Mouse (Mus musculus) heart, embryonic 12.5 days (tissue): Measurements from ENCODE around the gene Atp8b5. TPM values are rescaled to one million over a fixed set of nuclear protein-coding genes. Genes with fewer than 3 reads are reported as not detected.
A peak's percentile ranks its signal among the peaks of the same experiment; 100 is the strongest.

Experiments
- ATAC-seq: fragments of 200-750 bp; cut with Nextera tagmentation; 2 replicates; pipeline ENCODE4 v1.8.0; 2017; ENCODE audit warnings: moderate TSS enrichment, moderate library complexity; ENCODE audit not compliant: insufficient number of reproducible peaks, low FRiP score
- H3K27ac ChIP-seq: fragments of 300-500 bp; sonication (generic); 2 replicates; pipeline ENCODE4 v1.5.1; 2016; ENCODE audit warnings: mild to moderate bottlenecking, moderate library complexity; ENCODE audit not compliant: poor library complexity, severe bottlenecking
- H3K27me3 ChIP-seq: fragments of 300-500 bp; sonication (generic); replicated peaks from 2 replicates; pipeline ENCODE4 v1.6.1; 2016; ENCODE audit warnings: mild to moderate bottlenecking, moderate library complexity
- H3K36me3 ChIP-seq: fragments of 300-500 bp; sonication (generic); 2 replicates; pipeline ENCODE4 v1.6.1; 2016; ENCODE audit warnings: mild to moderate bottlenecking, moderate library complexity
- H3K4me1 ChIP-seq: fragments of 300-500 bp; sonication (generic); replicated peaks from 2 replicates; pipeline ENCODE4 v1.6.1; 2016; ENCODE audit warnings: mild to moderate bottlenecking
- H3K4me2 ChIP-seq: fragments of 300-500 bp; sonication (generic); 2 replicates; pipeline ENCODE4 v1.6.1; 2016; ENCODE audit warnings: mild to moderate bottlenecking, moderate library complexity
- H3K4me3 ChIP-seq: fragments of 300-500 bp; sonication (generic); 2 replicates; pipeline ENCODE4 v1.5.1; 2016; ENCODE audit warnings: mild to moderate bottlenecking
- H3K9ac ChIP-seq: fragments of 300-500 bp; sonication (generic); 2 replicates; pipeline ENCODE4 v1.6.1; 2016; ENCODE audit warnings: mild to moderate bottlenecking, moderate library complexity
- H3K9me3 ChIP-seq: fragments of 300-500 bp; sonication (generic); replicated peaks from 2 replicates; pipeline ENCODE4 v1.6.1; 2016; ENCODE audit warnings: mild to moderate bottlenecking, moderate library complexity
- WGBS: fragments of 180-500 bp; shearing (Covaris S2); methylation state at CpG from one replicate; pipeline ENCODE4 v1.1.7; 2016; 5-methylcytosine and 5-hydroxymethylcytosine counted together
- polyA plus RNA-seq: library from polyadenylated mRNA; unstranded; fragments of >200 nt; fragmentation: Nextera tagmentation; extraction: Ambion mirVana; gene quantifications from 2 replicates; pipeline ENCODE4 v1.2.1, GENCODE M21; 2016

Atp8b5 gene
- polyA plus RNA-seq, 1 experiment from 2014 or later = not detected

GRCm38 (mm10) chr4:43415221-43416070, 148.5 kb downstream of the Atp8b5 start:
- Histone ChIP-seq H3K27me3 (no peaks in the 10 kb centered on the region), H3K9me3 (no peaks in the 10 kb centered on the region), H3K4me3 (no peak overlapping the region), H3K36me3 (peaks cover 39% of the 10 kb centered on the region), H3K9ac (no peak overlapping the region), H3K27ac (no peak overlapping the region), H3K4me1 (peaks cover 40% of the 10 kb centered on the region), H3K4me2 (no peak overlapping the region)
- 77% methylated on average over 29 of the region's 29 CpGs for WGBS
- ATAC-seq = no peak

- H3K4me2 ChIP-seq = no peak overlapping the region
- H3K27me3 ChIP-seq = no peaks in the 10 kb centered on the region
- H3K36me3 ChIP-seq = peaks cover 39% of the 10 kb centered on the region
- peaks cover 40% of the 10 kb centered on the region for H3K4me1 ChIP-seq
- H3K9ac ChIP-seq = no peak overlapping the region
- 91% methylated on average over 22 of the region's 22 CpGs for WGBS
- H3K27ac ChIP-seq = no peak overlapping the region
- no peak for ATAC-seq
- H3K9me3 ChIP-seq = no peaks in the 10 kb centered on the region
- H3K4me3 ChIP-seq = no peak overlapping the region
Measured at GRCm38 (mm10) chr4:43416071-43416490, 149.1 kb downstream of the Atp8b5 start.

- H3K36me3 ChIP-seq = peaks cover 51% of the 10 kb centered on the region
Measured at GRCm38 (mm10) chr4:43417269-43418062, 150.5 kb downstream of the Atp8b5 start.

GRCm38 (mm10) chr4:43418450-43418849, 151.5 kb downstream of the Atp8b5 start:
- H3K27ac ChIP-seq = no peak overlapping the region
- WGBS = 73% methylated on average over 4 of the region's 4 CpGs
- H3K4me2 ChIP-seq = no peak overlapping the region

More at GRCm38 (mm10) chr4:43417269-43418062, 150.5 kb downstream of the Atp8b5 start:
- no peak overlapping the region for H3K4me3 ChIP-seq
- H3K9ac ChIP-seq = peak overlapping the region; percentile 2; the same call in 1 of the 2 replicates
- 56% methylated on average over 16 of the region's 16 CpGs for WGBS
- H3K4me2 ChIP-seq = no peak overlapping the region
- H3K27me3 ChIP-seq = no peaks in the 10 kb centered on the region; the same call in 1 of the 2 replicates
- no peaks in the 10 kb centered on the region for H3K9me3 ChIP-seq
- ATAC-seq = no peak
- peak overlapping the region; percentile 45; the same call in 1 of the 2 replicates for H3K27ac ChIP-seq
- peaks cover 40% of the 10 kb centered on the region for H3K4me1 ChIP-seq

GRCm38 (mm10) chr4:43418973-43419656, 152.2 kb downstream of the Atp8b5 start:
- WGBS = 49% methylated on average over 15 of the region's 15 CpGs
- H3K4me1 ChIP-seq = peaks cover 31% of the 10 kb centered on the region
- no peak overlapping the region for H3K9ac ChIP-seq
- no peak overlapping the region for H3K4me2 ChIP-seq
- no peaks in the 10 kb centered on the region for H3K9me3 ChIP-seq
- peaks cover 11% of the 10 kb centered on the region; the same call in 1 of the 2 replicates for H3K27me3 ChIP-seq
- no peak for ATAC-seq
- no peak overlapping the region for H3K4me3 ChIP-seq
- peaks cover 65% of the 10 kb centered on the region for H3K36me3 ChIP-seq
- H3K27ac ChIP-seq = no peak overlapping the region

More at GRCm38 (mm10) chr4:43418450-43418849, 151.5 kb downstream of the Atp8b5 start:
- H3K27me3 ChIP-seq = peaks cover 4% of the 10 kb centered on the region; the same call in 1 of the 2 replicates
- no peaks in the 10 kb centered on the region for H3K9me3 ChIP-seq
- H3K9ac ChIP-seq = no peak overlapping the region
- peaks cover 61% of the 10 kb centered on the region for H3K36me3 ChIP-seq
- H3K4me3 ChIP-seq = no peak overlapping the region
- no peak for ATAC-seq
- H3K4me1 ChIP-seq = peaks cover 33% of the 10 kb centered on the region

- no peak overlapping the region for H3K27ac ChIP-seq
- no peak overlapping the region for H3K4me3 ChIP-seq
- H3K9me3 ChIP-seq = no peaks in the 10 kb centered on the region
- no peak for ATAC-seq
- 65% methylated on average over 9 of the region's 9 CpGs for WGBS
- peaks cover 18% of the 10 kb centered on the region for H3K27me3 ChIP-seq
- no peak overlapping the region for H3K9ac ChIP-seq
- no peak overlapping the region for H3K4me2 ChIP-seq
- H3K4me1 ChIP-seq = peaks cover 30% of the 10 kb centered on the region
- peaks cover 65% of the 10 kb centered on the region for H3K36me3 ChIP-seq
Measured at GRCm38 (mm10) chr4:43419801-43420281, 152.9 kb downstream of the Atp8b5 start.

- WGBS = 5% methylated on average over 6 of the region's 6 CpGs
- Histone ChIP-seq H3K27me3 (peaks cover 23% of the 10 kb centered on the region), H3K9me3 (no peaks in the 10 kb centered on the region), H3K4me3 (no peak overlapping the region), H3K36me3 (peaks cover 65% of the 10 kb centered on the region), H3K4me1 (peaks cover 32% of the 10 kb centered on the region), H3K27ac (no peak overlapping the region), H3K9ac (no peak overlapping the region), H3K4me2 (no peak overlapping the region)
- no peak for ATAC-seq
Measured at GRCm38 (mm10) chr4:43420305-43420704, 153.3 kb downstream of the Atp8b5 start.

GRCm38 (mm10) chr4:43421632-43422240, 154.8 kb downstream of the Atp8b5 start:
- no peak for ATAC-seq
- no peak overlapping the region for H3K4me2 ChIP-seq
- peaks cover 40% of the 10 kb centered on the region for H3K4me1 ChIP-seq
- H3K4me3 ChIP-seq = no peak overlapping the region
- H3K27me3 ChIP-seq = peaks cover 37% of the 10 kb centered on the region
- H3K9ac ChIP-seq = no peak overlapping the region
- no peak overlapping the region for H3K27ac ChIP-seq
- H3K36me3 ChIP-seq = peaks cover 65% of the 10 kb centered on the region
- H3K9me3 ChIP-seq = no peaks in the 10 kb centered on the region
- WGBS = 63% methylated on average over 28 of the region's 28 CpGs
